Mouse (Mus musculus): ENCODE measurements at regions not wholly inside any gene's neighbourhood (a gene's known extent, or its start where the extent isn't known, plus 50 kb on each side); places are given as distances from the start of the nearest gene placed in this dataset.

DNA sequence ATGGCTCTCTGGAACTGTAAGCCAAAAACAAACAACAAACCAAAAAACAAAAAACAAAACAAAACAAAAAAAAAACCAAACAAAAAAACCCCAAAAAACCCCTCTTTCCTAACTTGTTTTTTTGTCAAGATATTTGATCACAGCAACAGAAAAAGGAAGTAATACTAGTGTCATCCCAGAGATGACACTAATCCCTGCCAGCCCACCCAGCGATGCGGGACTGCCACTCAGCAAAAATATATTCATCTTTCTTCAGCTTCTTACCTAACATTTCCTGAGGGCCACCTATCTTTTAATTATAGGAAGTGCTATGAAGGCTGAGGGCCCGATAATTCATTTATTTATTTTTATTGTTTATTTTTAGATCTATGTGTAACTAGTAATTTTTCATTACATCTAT, 88.3 kb upstream of the Arid5b start:
- TF ChIP-seq EP300 (IDR thresholded peaks at IDR 0.05) = no peak
- TF ChIP-seq CTCF (IDR thresholded peaks at IDR 0.05) = no peak
